Mouse (Mus musculus) olfactory bulb, adult 2 months (tissue): ENCODE measurements around the gene Ankrd9. TPM values are rescaled to one million over a fixed set of nuclear protein-coding genes. Genes with fewer than 3 reads are reported as not detected.

ENCODE experiments used
- H3K27ac ChIP-seq: fragments of 200-500 bp; 2 replicates; pipeline ENCODE4 v1.5.1; 2012; ENCODE audit warnings: low read depth, low read length; ENCODE audit not compliant: insufficient read depth
- H3K4me1 ChIP-seq: fragments of 200-500 bp; 2 replicates; pipeline ENCODE4 v1.6.1; 2012; ENCODE audit warnings: low read length; ENCODE audit not compliant: control insufficient read depth, insufficient read depth
- H3K4me3 ChIP-seq: fragments of 200-500 bp; 2 replicates; pipeline ENCODE4 v1.5.1; 2012; ENCODE audit warnings: mild to moderate bottlenecking, low read depth, low read length, moderate library complexity; ENCODE audit not compliant: insufficient read depth
- CTCF ChIP-seq: fragments of 200-500 bp; IDR thresholded peaks from 2 replicates; pipeline ENCODE4 v1.5.1; 2012; ENCODE audit warnings: low read depth, mild to moderate bottlenecking, low read length, moderate library complexity; ENCODE audit not compliant: insufficient read depth
- POLR2A ChIP-seq: fragments of 200-500 bp; IDR thresholded peaks from 2 replicates; pipeline ENCODE4 v1.6.1; 2012; ENCODE audit warnings: mild to moderate bottlenecking, low read depth, low read length, moderate library complexity; ENCODE audit not compliant: insufficient read depth
- WGBS: fragments of 180-500 bp; shearing (Covaris S2); methylation state at CpG from one replicate; pipeline ENCODE4 v1.1.7; 2018; 5-methylcytosine and 5-hydroxymethylcytosine counted together
- polyA plus RNA-seq: library from polyadenylated mRNA; stranded (reverse); fragments of >200 nt; gene quantifications from 2 replicates; pipeline ENCODE4 v1.2.4, GENCODE M21; 2012; ENCODE audit warnings: low replicate concordance; ENCODE audit not compliant: missing spikeins, insufficient read depth, insufficient read length

Ankrd9 gene
- polyA plus RNA-seq, 1 experiment: not detected

DNA sequence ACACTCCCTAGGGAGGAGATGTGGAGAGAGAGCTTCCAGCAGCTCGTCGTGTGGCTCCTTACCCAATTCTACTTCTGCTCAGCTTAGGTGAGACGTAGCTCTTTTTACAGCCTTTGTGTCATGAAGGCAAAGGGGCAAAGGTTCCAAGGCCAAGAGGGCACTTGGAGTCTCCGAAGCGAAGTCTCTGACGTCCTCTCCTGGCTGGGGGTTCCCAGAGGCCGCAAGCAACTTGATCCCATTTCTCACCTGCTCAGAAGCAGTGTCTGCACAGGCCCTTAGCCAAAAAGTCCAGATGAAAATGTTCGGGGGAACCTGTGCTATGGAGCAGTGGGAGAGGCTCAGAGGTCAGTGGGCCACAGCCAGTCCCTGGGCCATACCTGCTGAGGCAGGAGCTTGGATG, 4.2 kb upstream of the Ankrd9 start:
- no peak overlapping the region for H3K27ac ChIP-seq
- 89% methylated on average over 8 of the region's 8 CpGs for WGBS
- H3K4me1 ChIP-seq: peaks cover 7% of the 10 kb centered on the region
- no peak for TF ChIP-seq POLR2A
- TF ChIP-seq CTCF: no peak
- H3K4me3 ChIP-seq: no peak overlapping the region

DNA sequence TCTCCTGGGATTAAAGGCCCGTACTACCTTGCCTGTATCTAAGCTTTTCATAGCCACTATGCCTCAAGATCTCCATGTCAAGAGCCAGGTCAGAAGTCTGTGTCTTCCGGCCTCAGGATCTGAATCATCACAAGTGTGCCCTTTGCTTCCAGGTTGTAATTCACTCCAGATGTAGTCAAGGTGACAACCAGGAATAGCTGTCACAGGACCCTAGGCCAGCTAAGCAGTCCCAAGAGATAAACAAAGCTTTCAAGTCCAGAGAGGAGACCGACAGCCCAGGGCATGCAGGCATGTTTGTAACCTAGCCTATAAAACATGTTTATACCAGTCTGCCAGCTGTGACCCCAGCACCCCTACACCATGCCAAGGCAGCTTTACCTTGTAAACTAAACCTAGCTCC, 2.9 kb upstream of the Ankrd9 start:
- Histone ChIP-seq H3K4me1 (peaks cover 16% of the 10 kb centered on the region), H3K4me3 (no peak overlapping the region), H3K27ac (no peak overlapping the region)
- TF ChIP-seq POLR2A: no peak
- TF ChIP-seq CTCF: no peak
- WGBS: 95% methylated on average over 3 of the region's 3 CpGs

DNA sequence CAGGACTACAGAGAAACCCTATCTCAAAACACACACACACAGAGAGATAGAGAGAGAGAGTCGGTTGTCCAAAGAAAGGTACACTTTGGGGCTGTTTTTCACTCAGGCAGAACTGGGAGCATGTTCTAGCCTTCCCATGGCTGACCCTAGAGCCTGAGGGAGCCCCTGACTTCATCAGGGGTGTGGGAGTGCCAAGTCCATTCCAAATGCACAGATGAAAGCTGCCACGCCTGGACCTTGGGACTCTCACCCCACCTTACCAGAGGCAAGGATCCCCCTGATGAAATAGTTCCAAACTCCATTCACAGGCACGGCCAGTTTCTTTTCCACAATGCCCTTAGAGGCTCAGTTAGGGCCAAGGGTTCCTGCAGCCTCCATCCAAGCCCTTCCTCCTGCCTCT, 968 bp upstream of the Ankrd9 start:
- TF ChIP-seq CTCF: no peak
- no peak for TF ChIP-seq POLR2A
- H3K27ac ChIP-seq: no peak overlapping the region
- peaks cover 22% of the 10 kb centered on the region for H3K4me1 ChIP-seq
- 86% methylated on average over 3 of the region's 3 CpGs for WGBS
- no peak overlapping the region for H3K4me3 ChIP-seq

DNA sequence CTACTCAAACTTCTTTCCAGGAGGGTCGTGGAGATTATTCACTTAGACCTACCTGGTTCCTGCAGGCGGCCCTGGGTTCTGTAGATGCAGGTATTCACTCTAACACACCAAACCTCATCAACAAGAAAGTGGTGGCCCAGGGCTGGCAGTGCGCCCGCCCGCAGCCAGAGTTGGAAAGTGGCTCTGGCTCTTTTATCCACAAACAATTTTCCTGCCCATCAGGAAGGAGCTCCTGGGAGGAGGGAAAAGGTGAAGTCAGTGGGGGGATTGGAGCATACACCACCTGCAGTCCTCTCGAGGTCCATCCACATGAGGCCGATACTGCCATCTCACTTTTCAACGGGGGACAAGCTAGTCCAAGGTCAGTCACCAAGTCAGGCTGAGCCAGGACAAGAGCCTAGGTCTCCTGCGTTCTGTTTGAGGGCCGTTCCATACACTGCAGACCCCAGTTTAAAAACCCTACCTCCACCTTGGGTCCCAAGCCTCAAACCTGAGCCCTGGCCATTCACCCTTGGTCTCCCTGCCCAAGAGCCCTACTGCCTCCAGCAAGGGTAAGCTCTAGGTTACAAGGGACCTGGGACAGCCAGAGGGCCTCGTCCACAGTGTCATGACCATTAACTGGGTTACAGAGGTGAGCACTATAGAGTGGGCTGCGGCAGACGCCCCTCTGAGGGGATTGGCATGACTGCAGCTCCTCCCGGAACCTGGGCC, 789 bp downstream of the Ankrd9 start:
- no peak for TF ChIP-seq POLR2A
- no peak for TF ChIP-seq CTCF
- Histone ChIP-seq H3K4me1 (peaks cover 22% of the 10 kb centered on the region), H3K4me3 (peak overlapping the region; percentile 92), H3K27ac (0 out of 2 replicates have a peak overlapping the region, but pooled peaks have one; percentile 60)
- 34% methylated on average over 14 of the region's 14 CpGs for WGBS

DNA sequence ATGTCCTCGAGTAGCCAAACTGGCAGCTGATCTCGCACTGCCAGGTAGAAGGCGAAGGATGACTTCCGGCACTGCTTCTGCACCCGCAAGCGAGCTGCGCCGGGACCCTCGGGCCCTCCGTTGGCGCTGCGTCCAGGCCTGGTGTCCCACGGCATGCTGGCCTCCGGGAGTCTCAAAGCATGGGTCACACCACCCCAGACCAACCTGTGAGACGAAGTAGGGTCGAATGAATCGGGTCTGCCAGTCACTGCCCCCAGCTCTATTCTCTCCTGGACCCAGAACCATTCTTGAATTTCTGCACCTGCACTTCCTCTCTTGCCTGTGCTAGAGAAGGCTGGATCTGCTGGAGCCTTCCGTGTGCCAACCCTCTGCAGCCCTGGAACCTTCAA, 1.5 kb downstream of the Ankrd9 start:
- TF ChIP-seq POLR2A: no peak
- no peak for TF ChIP-seq CTCF
- 95% methylated on average over 18 of the region's 18 CpGs for WGBS
- Histone ChIP-seq H3K27ac (no peak overlapping the region), H3K4me1 (peaks cover 22% of the 10 kb centered on the region), H3K4me3 (no peak overlapping the region)

DNA sequence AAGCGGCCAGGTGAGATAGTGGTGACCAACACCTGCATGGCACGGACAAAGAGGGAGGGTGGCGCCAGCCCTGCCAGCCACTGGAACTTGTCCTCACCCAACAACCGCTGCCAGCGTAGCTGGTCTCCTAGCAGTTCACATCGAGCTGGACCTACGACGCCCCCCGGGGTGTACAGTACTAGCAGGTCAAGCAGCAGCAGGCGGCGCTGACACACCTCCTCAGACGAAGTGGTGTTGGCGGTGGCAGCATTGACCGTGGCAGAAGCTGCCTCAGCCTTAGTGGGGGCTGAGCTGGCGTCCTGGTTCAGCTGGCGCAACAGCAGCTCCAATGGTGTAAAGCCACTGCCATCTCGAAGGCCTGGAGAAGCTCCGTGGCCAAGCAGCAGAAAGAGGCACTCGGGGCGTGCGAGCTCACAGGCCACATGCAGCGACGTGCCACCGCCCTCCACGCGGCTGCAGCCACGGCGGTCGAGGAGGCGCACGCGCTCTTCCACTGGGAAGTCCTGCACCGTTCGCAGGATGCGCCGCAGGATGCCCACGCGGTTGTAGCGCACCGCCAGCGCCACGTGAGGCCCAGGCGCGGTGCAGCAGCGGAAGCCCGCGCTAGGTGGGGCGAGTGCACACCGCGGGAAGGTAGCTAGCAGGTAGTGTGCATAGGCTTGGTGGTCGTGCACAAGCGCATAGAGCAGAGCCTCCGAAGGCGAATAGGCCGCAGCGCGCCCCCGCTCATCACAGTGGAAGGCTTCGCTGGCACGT, 2.1 kb downstream of the Ankrd9 start:
- H3K27ac ChIP-seq: no peak overlapping the region
- 96% methylated on average over 60 of the region's 60 CpGs for WGBS

DNA sequence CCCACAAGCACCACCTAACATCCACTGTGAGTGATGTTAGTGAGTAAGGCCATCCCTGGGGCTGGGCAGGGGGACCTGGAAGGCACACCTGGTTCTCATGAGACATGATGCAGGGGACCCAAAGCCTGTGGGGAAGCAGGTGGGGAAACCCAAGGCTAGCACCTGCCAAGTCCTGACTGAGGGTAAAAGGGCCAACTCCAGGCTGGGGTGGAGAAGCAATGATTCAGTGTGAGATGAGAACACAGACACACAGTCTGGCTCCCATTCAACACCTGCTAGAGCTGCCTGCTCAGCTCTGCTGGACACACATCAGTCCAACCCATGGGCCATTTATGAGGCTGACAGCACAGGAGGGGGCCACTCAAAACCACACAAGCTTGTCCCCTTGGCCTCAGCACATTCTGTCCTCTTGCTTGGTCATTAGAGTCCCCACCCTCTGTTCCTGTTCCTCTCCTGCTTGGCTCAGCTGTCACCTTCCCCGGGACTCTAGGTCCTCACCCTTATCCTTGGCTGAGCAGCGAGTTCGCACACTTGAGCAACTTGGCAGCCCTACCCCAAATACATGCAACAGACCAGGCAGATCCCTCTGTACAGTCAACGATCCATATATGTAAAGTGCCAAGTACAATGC, 2.9 kb downstream of the Ankrd9 start:
- Histone ChIP-seq H3K4me3 (no peak overlapping the region), H3K4me1 (peaks cover 22% of the 10 kb centered on the region), H3K27ac (no peak overlapping the region)
- no peak for TF ChIP-seq POLR2A
- TF ChIP-seq CTCF: no peak
- 89% methylated on average over 4 of the region's 4 CpGs for WGBS

More for the DNA sequence above, 2.1 kb downstream of the Ankrd9 start:
- TF ChIP-seq POLR2A (no peak), CTCF (no peak)
- no peak overlapping the region for H3K4me3 ChIP-seq
- H3K4me1 ChIP-seq: peaks cover 22% of the 10 kb centered on the region

DNA sequence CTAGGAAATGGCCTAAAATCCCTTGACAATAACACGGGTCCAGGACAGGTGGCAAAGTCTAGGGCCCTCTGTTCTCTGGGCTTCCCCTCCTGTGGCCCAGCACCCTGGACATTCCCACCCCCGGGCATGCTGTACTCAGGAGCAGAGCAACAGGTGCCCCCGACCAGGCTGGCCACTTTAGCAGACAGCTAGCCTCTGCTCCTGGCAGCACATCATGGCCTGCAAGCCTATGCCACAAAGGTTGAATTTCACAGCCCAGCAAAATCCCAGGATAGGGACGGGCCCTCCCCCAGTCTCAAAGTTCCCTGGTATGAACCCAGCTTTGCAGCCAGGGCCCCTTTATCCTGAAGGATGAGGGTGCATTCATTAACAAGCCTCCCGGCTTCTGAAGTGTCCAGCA, 3.5 kb downstream of the Ankrd9 start:
- no peak overlapping the region for H3K27ac ChIP-seq
- TF ChIP-seq POLR2A: no peak
- TF ChIP-seq CTCF: no peak
- 89% methylated on average over 5 of the region's 5 CpGs for WGBS
- H3K4me1 ChIP-seq: peaks cover 22% of the 10 kb centered on the region
- H3K4me3 ChIP-seq: no peak overlapping the region

DNA sequence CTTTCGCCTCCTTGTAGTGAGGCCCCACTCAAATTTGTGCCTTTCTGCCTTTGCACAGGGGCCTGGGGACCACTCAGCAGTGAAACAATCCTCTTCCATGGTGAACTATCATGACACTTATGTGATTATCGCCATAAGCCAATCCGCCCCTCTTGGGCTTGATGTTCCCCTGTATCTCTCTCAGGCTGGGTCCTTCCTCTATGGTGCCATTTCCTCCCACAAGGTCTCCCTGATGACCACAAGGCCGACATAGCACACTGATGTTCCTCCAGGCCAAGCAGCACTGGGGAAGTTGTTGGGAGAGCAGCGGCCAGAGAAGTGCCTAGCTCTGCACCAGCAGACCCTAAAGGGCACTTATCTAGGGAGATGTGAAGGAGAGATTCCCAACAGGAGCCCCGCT, 4.1 kb downstream of the Ankrd9 start:
- Histone ChIP-seq H3K27ac (no peak overlapping the region), H3K4me1 (peaks cover 22% of the 10 kb centered on the region), H3K4me3 (no peak overlapping the region)
- 93% methylated on average over 6 of the region's 6 CpGs for WGBS
- TF ChIP-seq POLR2A (no peak), CTCF (no peak)
